Mouse (Mus musculus) leukemia stem cell, adult 10-12 weeks (primary cell): ENCODE data around the gene Msantd4. TPM values are rescaled to one million over a fixed set of nuclear protein-coding genes. Genes with fewer than 3 reads are reported as not detected.

Experiments used
- polyA plus RNA-seq: library from polyadenylated mRNA; stranded (reverse); fragments of >175 nt; gene quantifications from 2 replicates; pipeline ENCODE4 v1.2.3, GENCODE M21; 2012; ENCODE audit warnings: low replicate concordance

Gene Msantd4
- 0.18 and 2.2 TPM in 2 replicates for polyA plus RNA-seq

GRCm38 (mm10) chr9:4375828-4376639 lies at the start of gene Msantd4:
Msantd4 (plus strand) TSS chr9:4376562.

Other genes starting within 250 kb of the Msantd4 start
- 0.62 and 5.2 TPM in 2 replicates for gene Aasdhppt, start 67.1 kb upstream of the Msantd4 start, polyA plus RNA-seq
- gene Kbtbd3, start 66.7 kb upstream of the Msantd4 start, polyA plus RNA-seq: not detected in 2 replicates